Mouse (Mus musculus): ENCODE measurements around the gene Trpc2. TPM values are rescaled to one million over a fixed set of nuclear protein-coding genes. Genes with fewer than 3 reads are reported as not detected.

The Trpc2 gene
- polyA plus RNA-seq, 1 experiment from 2014 or later, result not detected

- H3K9me3 ChIP-seq, result no peaks in the 10 kb centered on the region
- no peaks in the 10 kb centered on the region for H3K36me3 ChIP-seq
- H3K4me2 ChIP-seq (replicated peaks), result no peak overlapping the region
- no peak for ATAC-seq
- no peak overlapping the region for H3K4me3 ChIP-seq (replicated peaks)
- 78% methylated on average over 5 of the region's 5 CpGs for WGBS
- H3K4me1 ChIP-seq (replicated peaks), result peaks cover 33% of the 10 kb centered on the region
- H3K9ac ChIP-seq (replicated peaks), result no peak overlapping the region
- H3K27ac ChIP-seq, result no peak overlapping the region
- H3K27me3 ChIP-seq, result peaks cover 4% of the 10 kb centered on the region
Observed at GRCm38 (mm10) chr7:102104126-102104525, 21.2 kb downstream of the Trpc2 start.

- H3K4me1 ChIP-seq (replicated peaks), result peaks cover 15% of the 10 kb centered on the region
- H3K9me3 ChIP-seq, result no peaks in the 10 kb centered on the region
- peak overlapping the region; percentile 53 for H3K4me2 ChIP-seq (replicated peaks)
- ATAC-seq, result peak; percentile 46; the same call in 1 of the 2 replicates
- 25% methylated on average over 23 of the region's 23 CpGs for WGBS
- peak overlapping the region; percentile 22 for H3K4me3 ChIP-seq (replicated peaks)
- no peaks in the 10 kb centered on the region for H3K27me3 ChIP-seq
- no peaks in the 10 kb centered on the region for H3K36me3 ChIP-seq
- peak overlapping the region; percentile 7; the same call in 1 of the 2 replicates for H3K9ac ChIP-seq (replicated peaks)
- no peak overlapping the region for H3K27ac ChIP-seq
Observed at GRCm38 (mm10) chr7:102106700-102107141, 23.8 kb downstream of the Trpc2 start.

GRCm38 (mm10) chr7:102108206-102108605 lies 25.3 kb downstream of the Trpc2 start:
- WGBS, result 88% methylated on average over 1 of the region's 1 CpGs
- Histone ChIP-seq H3K9ac (replicated peaks) (no peak overlapping the region), H3K4me2 (replicated peaks) (no peak overlapping the region), H3K4me3 (replicated peaks) (no peak overlapping the region), H3K27ac (no peak overlapping the region), H3K36me3 (no peaks in the 10 kb centered on the region), H3K9me3 (no peaks in the 10 kb centered on the region), H3K4me1 (replicated peaks) (peaks cover 7% of the 10 kb centered on the region), H3K27me3 (no peaks in the 10 kb centered on the region)
- no peak for ATAC-seq

DNA sequence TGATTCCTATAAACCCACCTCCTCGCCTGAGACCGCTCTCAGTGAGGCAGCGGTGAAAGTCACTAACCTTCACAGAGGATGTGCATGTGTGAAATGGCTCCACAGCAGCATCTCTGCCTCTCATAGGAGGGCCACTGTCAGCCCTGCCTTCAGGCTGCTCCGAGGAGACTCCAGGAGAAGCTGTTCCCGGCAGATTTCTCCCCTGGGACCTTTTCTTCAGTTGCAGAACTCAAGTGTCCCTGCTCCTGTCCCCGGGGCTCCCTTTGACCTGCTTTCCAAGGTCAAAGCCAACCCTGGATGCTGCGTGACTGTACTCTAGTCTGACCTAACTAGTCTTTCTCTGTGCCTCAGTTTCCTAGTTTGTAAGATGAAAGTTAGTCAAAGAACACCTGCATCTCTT lies 26.3 kb downstream of the Trpc2 start, which contains the start of gene Art5:
Gene Art5, minus strand, starts transcription at position 319 of the 400 bp plus-strand sequence.
- ATAC-seq, result no peak
- Histone ChIP-seq H3K4me3 (replicated peaks) (no peak within 1 kb of the TSS), H3K27ac (no peak within 1 kb of the TSS), H3K27me3 (no peaks in the 10 kb centered on the region), H3K36me3 (no peaks in the 10 kb centered on the region), H3K4me2 (replicated peaks) (no peak within 1 kb of the TSS), H3K9ac (replicated peaks) (no peak within 1 kb of the TSS), H3K9me3 (no peaks in the 10 kb centered on the region), H3K4me1 (replicated peaks) (peaks cover 7% of the 10 kb centered on the region)
- 84% methylated on average over 7 of the region's 7 CpGs for WGBS

GRCm38 (mm10) chr7:102109746-102110145 lies 26.8 kb downstream of the Trpc2 start:
- no peak for ATAC-seq

DNA sequence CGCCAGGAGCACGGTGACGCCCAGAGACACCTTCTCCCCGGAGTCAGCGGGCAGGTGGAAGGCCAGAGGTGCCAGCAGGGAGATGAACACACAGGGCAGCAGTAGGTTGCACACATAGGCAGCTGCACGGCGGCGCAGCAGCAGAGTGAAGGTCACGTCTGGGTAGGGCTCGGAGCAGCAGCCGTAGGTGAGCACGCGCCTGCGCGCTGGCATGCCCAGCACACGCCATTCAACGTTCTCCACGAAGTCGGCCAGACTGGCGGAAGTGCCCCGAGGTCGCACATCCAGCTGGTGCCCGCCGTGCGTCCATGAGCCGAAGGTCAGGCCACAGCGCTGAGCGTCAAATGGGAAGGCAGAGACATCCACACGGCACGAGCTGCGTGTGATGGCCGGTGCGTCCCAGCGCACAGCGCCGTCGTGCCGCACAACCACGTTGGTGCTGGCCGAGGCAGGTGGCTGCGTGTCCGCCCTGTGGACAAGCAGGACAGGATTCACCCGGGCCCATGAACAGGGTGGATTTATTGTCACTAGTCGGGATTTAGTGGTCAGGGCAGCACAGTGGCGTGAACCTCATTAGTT lies 30.3 kb downstream of the Trpc2 start:
- Histone ChIP-seq H3K9ac (replicated peaks) (no peak overlapping the region), H3K4me1 (replicated peaks) (no peaks in the 10 kb centered on the region), H3K27ac (no peak overlapping the region), H3K4me2 (replicated peaks) (no peak overlapping the region), H3K27me3 (no peaks in the 10 kb centered on the region), H3K4me3 (replicated peaks) (no peak overlapping the region), H3K9me3 (no peaks in the 10 kb centered on the region), H3K36me3 (peaks cover 5% of the 10 kb centered on the region)
- no peak for ATAC-seq
- 87% methylated on average over 45 of the region's 45 CpGs for WGBS

More at GRCm38 (mm10) chr7:102109746-102110145, 26.8 kb downstream of the Trpc2 start:
- H3K4me3 ChIP-seq (replicated peaks), result no peak overlapping the region
- no peak overlapping the region for H3K4me2 ChIP-seq (replicated peaks)
- no peaks in the 10 kb centered on the region for H3K36me3 ChIP-seq
- H3K27ac ChIP-seq, result no peak overlapping the region
- no peaks in the 10 kb centered on the region for H3K27me3 ChIP-seq
- H3K9ac ChIP-seq (replicated peaks), result no peak overlapping the region
- H3K9me3 ChIP-seq, result no peaks in the 10 kb centered on the region
- H3K4me1 ChIP-seq (replicated peaks), result peaks cover 7% of the 10 kb centered on the region
- WGBS, result 85% methylated on average over 4 of the region's 4 CpGs

DNA sequence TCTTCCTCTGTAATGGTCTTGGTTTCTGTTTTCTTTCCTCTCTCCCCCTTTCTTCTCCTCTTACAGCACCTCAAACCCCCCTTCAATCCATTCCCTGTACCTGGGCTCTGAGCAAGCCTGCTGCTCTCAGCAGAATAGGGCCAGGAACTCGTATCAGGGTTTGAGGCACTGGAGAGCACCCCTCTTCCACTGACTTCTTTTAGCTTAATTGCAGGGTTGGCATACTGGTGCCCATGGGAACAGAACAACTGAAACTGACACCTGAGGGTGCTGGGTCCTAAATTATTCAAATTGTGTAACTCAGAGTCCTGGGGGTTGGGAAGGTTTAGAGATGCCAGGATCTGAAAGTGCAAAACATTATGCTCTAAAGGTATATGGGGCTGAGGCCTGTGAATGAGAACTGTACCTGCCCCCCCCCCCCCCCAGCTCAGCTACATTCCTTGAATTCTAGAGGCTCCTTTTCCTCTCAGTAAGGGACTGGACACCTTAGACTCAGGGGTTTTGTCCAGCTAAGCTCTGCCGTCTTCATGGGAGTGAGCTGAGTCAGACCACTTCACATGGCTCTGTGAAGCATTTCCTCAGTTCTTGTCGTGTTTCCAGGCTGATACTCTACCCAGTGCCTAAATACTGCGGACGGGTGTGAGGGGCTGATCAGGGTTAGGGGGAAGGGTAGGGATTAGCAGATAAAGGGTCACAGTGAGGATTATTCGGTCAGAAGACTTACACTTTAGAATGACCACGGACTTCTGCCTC lies 33.8 kb downstream of the Trpc2 start, which contains the start of gene Chrna10:
Gene Chrna10, minus strand, starts transcription at position 250 of the 753 bp plus-strand sequence.
- Histone ChIP-seq H3K27me3 (no peaks in the 10 kb centered on the region), H3K4me3 (replicated peaks) (no peak within 1 kb of the TSS), H3K36me3 (peaks cover 38% of the 10 kb centered on the region), H3K4me1 (replicated peaks) (no peaks in the 10 kb centered on the region), H3K4me2 (replicated peaks) (no peak within 1 kb of the TSS), H3K9me3 (no peaks in the 10 kb centered on the region), H3K27ac (no peak within 1 kb of the TSS), H3K9ac (replicated peaks) (no peak within 1 kb of the TSS)
- 40% methylated on average over 7 of the region's 7 CpGs for WGBS
- no peak for ATAC-seq

GRCm38 (mm10) chr7:102117382-102117781 lies 34.5 kb downstream of the Trpc2 start:
- Histone ChIP-seq H3K4me2 (replicated peaks) (no peak overlapping the region), H3K27ac (no peak overlapping the region), H3K9ac (replicated peaks) (no peak overlapping the region), H3K27me3 (no peaks in the 10 kb centered on the region), H3K4me1 (replicated peaks) (no peaks in the 10 kb centered on the region), H3K4me3 (replicated peaks) (no peak overlapping the region), H3K9me3 (no peaks in the 10 kb centered on the region), H3K36me3 (peaks cover 45% of the 10 kb centered on the region)
- WGBS, result 72% methylated on average over 6 of the region's 6 CpGs
- no peak for ATAC-seq

DNA sequence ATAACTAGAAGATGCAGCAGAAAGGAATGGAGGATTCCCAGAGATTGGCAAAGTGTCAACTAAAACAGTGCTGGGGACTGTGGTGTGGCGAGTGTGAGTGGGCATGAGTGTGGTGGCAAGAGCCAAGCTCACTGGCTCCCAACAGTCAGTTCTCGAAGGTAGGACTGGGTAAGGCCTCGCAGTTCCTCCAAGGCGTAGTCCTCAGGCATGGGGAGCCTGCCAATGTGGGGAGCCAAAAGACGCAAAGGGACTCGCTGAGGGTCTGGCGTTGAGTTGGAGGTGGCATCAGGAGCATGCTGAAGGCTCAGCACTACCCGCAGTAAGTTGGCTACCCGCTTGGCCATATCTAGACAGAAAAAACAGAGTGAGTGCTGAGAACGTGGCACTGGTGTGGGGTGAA lies 37.4 kb downstream of the Trpc2 start:
- Histone ChIP-seq H3K27ac (no peak overlapping the region), H3K9ac (replicated peaks) (no peak overlapping the region), H3K4me2 (replicated peaks) (no peak overlapping the region), H3K27me3 (no peaks in the 10 kb centered on the region), H3K9me3 (no peaks in the 10 kb centered on the region), H3K36me3 (peaks cover 74% of the 10 kb centered on the region), H3K4me3 (replicated peaks) (no peak overlapping the region), H3K4me1 (replicated peaks) (no peaks in the 10 kb centered on the region)
- no peak for ATAC-seq
- 98% methylated on average over 10 of the region's 10 CpGs for WGBS

GRCm38 (mm10) chr7:102132395-102132794 lies 49.5 kb downstream of the Trpc2 start:
- no peak overlapping the region for H3K9ac ChIP-seq (replicated peaks)
- no peak overlapping the region for H3K4me3 ChIP-seq (replicated peaks)
- H3K27ac ChIP-seq, result no peak overlapping the region
- WGBS, result 95% methylated on average over 4 of the region's 4 CpGs
- H3K4me1 ChIP-seq (replicated peaks), result no peaks in the 10 kb centered on the region
- no peak overlapping the region for H3K4me2 ChIP-seq (replicated peaks)
- H3K9me3 ChIP-seq, result no peaks in the 10 kb centered on the region
- H3K27me3 ChIP-seq, result no peaks in the 10 kb centered on the region
- peaks cover 75% of the 10 kb centered on the region for H3K36me3 ChIP-seq
- no peak for ATAC-seq

GRCm38 (mm10) chr7:102137464-102137863 lies 54.5 kb downstream of the Trpc2 start:
- Histone ChIP-seq H3K36me3 (peaks cover 82% of the 10 kb centered on the region), H3K4me1 (replicated peaks) (no peaks in the 10 kb centered on the region), H3K27ac (no peak overlapping the region), H3K9ac (replicated peaks) (no peak overlapping the region), H3K4me3 (replicated peaks) (no peak overlapping the region), H3K27me3 (no peaks in the 10 kb centered on the region), H3K9me3 (no peaks in the 10 kb centered on the region), H3K4me2 (replicated peaks) (no peak overlapping the region)
- ATAC-seq, result no peak
- 86% methylated on average over 1 of the region's 1 CpGs for WGBS

GRCm38 (mm10) chr7:102137898-102138297 lies 55.0 kb downstream of the Trpc2 start:
- H3K27ac ChIP-seq, result no peak overlapping the region
- no peak overlapping the region for H3K9ac ChIP-seq (replicated peaks)
- peaks cover 80% of the 10 kb centered on the region for H3K36me3 ChIP-seq
- H3K27me3 ChIP-seq, result no peaks in the 10 kb centered on the region
- no peaks in the 10 kb centered on the region for H3K4me1 ChIP-seq (replicated peaks)
- H3K4me3 ChIP-seq (replicated peaks), result no peak overlapping the region
- no peak for ATAC-seq
- no peak overlapping the region for H3K4me2 ChIP-seq (replicated peaks)
- H3K9me3 ChIP-seq, result no peaks in the 10 kb centered on the region
- WGBS, result 98% methylated on average over 5 of the region's 5 CpGs
